Mouse (Mus musculus) kidney, postnatal 25 days (tissue): ENCODE data around the gene Glo1.

Source experiments
- DNase-seq, 2 experiments: peaks; one replicate each; pipeline ENCODE4 v3.0.0; 2021; ENCODE audit warnings: mixed read lengths in 2 of 2

Gene Glo1

DNA sequence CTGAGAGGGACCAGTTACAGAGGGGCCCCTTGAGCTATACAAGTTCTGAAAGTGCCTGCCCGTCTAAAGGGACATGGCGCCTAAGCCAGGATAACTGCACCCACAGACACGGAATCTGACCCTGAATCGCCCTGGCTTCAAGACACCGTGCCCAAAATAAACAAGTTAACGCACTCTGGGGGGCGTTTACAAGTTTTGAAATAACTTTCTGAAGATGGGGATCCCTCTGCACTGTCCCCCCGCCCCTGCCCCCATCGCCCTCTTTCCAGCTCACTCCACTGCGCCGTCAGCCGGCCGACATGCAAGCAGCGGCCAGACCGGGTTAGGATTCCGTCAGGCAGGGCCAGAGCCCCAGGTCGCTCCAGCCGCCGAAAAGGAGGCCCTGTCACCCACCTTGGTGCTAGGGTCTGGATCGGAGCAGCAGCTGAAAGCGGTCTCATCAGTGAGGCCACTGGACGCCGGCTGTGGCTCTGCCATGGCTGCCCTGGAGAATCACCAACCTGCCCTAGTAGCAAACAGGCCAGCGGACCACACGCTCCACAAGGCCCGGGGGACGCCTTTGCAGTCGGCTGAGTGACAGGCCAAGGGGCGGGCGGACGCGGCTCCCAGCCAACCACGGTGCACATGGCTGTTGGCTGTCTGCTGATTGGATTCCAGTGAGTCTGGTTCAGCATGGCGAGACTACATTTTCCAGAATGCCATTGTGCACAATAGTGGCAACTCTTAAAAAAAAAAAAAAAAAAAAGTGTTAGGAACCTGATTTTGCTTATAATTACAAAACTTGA lies 14.4 kb downstream of the Glo1 start:
- DNase-seq = peak; percentile 100

DNA sequence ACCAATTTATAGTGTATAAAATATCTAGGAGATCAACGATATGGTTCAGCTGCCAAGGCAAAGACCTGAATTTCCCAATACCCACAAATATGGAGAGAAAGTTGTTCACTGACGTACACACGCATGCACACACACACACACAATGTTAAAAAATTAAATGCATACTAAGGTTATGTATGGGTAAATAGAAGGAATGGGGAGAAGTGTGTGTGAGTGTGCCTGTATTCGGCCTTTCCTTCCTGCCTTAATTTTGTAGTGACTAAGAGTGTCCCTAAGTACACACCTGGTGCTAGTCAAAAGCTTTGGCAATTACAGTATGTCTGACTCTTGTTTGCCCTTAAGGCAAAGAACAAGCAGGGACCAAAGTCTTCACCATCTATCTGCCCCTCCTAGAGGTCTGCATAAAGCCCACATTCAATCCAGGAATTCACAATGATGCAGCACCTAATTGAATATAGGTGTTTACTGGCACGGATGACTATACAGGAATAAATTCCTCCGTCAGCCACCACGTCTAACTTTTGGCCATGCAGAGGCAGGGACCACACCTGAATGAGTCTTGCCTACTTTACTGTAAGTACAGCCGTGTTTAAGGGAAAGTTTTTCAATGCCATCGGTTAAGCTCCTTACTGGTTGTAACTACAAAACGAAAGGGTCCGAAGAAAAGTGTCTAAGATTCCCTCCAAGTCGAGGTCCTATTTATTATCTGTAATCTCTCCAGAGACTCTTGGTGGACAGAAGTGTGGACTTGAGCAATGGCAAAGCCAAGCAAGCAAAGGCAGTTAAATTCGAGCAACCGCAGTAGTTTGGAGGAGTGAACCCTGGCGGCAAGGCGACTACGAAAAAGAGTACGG lies 15.2 kb downstream of the Glo1 start:
- DNase-seq = peak in 1 of 2 experiments; percentile 18

DNA sequence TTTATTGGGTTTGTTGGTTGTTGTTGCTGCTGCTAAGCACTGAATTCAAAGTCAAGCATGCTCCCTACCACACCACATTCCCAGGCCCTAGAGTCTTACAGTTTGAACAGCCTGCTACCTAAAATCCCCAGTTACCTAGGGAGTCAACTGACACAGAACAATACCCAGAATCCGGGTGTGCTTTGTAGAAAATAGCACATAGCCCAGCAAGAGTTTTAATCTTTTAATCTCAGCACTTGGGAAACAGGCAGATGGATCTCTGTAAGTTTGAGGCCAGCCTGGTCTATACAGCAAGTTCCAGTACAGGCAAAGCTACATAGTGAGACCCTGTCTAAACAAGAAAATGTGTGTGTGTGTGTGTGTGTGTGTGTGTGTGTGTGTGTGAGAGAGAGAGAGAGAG lies 15.9 kb downstream of the Glo1 start:
- peak in 1 of 2 experiments; percentile 16 for DNase-seq

DNA sequence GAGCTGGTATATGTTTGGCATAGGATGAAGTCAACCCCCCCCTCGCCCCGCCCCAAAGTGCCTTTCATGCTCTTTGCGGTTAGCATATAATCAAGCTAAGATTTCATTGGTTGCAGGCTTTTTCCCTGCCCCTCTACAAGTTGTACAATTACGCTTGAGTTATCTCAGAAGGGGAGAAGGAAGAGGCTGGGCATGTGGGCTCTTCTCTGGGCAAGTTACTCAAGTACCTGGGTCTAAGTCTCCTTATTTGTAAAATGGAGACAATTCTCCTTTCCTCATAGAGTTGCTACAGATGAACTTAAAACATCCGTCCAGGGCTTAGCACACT lies 16.7 kb downstream of the Glo1 start:
- no peak for DNase-seq

DNA sequence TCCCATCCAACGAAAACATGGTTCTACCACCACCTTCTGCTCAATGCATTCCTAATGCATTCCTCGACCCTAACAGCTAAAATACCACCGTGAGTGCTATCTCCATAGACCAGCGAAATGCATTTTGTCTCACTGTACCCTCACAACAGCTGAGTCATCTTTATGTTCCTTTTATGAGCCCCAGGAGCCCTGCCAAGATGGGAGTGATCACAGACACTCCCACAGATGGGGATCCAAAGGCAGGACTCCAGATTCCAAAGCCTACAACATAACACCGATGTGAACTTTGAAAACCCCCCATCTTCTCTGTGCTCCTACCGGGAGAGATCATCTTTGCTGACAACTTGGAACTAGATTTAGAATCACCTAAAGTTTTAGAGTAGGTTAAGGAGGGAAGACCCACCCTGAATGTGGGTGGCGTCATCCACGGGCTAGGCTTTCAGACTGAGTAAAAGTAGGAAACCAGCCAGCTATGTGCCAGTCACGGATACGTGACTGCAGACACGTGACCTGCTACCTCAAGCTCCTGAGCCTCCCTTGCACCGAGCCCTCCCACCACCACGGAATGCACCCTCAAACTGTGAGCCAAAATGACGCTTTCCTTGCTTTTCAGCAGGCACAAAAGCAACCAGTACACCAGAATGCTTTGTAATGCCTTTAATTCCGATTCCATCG lies 17.2 kb downstream of the Glo1 start:
- DNase-seq = peak; percentile 40 to 51

DNA sequence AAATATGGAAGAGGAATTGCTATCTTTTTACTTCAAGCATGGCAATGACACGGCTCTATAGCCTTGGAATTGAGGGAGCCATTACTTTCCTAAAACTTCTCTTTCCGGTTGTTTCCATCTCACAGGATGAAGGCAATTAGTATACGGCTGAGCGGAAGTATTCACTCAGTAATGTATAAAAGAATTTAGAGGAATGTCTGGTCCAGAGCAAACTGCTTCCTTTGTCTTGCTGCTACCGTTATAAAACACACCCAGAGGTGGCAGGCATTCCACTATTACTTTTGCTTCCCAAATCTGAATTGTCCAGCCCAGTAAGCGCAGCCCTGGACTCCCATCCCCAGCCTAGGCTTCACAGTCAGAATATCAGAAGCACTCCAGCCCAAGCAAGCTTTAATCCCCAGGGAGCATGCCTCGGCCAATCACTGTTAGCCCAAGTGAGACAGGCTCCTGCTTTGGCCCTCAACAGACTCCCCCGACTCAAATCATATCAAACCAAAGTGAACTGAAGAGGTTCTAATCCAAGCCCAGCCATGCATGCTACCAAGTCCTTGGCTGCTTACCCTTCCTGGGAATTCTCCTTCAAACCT lies 18.7 kb downstream of the Glo1 start:
- peak in 1 of 2 experiments; percentile 30 for DNase-seq

DNA sequence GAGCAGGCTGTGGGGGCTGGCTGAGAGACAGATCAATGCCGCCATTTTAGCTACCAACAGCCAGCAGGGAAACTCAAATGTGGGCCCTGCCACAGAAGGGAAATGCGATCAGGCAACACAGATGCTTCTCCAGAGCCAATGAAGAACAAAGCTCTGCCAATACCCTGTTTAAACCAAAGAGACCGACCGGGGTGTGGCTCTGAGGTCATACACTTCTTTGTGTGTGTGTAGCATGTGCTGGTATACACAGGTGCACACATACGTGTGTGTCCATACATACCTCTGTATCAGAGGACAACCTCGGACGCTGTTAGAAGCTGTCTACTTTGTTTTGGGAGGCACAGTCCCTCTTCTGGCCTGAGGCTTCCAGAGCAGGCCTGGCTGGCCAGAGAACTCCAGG lies 19.3 kb downstream of the Glo1 start:
- peak in 1 of 2 experiments; percentile 40 for DNase-seq

DNA sequence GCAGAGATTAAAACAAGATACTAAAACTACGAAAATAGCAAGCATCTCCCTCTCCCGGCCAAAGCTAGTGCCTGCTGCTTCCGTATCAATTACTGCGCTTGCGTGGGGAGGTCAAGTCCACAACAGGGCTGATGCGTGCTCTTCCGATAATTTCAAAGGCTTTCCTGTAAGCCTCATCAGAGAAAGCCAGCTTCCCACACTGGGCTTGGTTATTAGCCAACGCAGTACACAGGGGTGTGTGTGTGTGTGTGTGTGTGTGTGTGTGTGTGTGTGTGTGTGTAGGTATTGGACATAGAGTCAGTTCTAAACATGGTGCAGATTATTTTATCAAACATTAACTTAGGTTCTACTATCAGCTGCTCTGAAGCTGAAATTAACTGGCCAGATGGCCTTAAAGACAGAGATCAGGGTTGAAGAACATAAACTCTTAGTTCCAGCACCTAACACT lies 20.0 kb downstream of the Glo1 start:
- peak in 1 of 2 experiments; percentile 42 for DNase-seq

DNA sequence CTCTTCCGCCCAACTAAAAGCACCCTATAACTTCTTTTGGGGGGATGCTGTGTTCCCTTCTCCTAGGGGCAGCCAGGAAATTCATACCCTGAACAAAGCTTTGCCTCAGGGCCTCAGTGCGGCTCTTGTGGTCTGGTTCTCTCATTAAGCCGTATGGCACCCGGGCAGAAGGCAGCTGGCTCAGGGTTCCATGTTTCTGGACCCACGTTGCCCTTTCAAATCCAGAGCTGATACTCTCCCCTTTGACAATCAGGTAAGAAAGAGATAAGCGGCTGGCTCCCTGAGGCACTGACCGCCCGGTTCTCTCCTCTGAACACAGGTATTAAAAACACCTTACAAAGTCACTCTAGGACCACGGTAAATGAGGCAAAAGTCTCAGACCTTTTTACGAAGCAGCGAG lies 20.5 kb downstream of the Glo1 start:
- peak in 1 of 2 experiments; percentile 33 for DNase-seq

DNA sequence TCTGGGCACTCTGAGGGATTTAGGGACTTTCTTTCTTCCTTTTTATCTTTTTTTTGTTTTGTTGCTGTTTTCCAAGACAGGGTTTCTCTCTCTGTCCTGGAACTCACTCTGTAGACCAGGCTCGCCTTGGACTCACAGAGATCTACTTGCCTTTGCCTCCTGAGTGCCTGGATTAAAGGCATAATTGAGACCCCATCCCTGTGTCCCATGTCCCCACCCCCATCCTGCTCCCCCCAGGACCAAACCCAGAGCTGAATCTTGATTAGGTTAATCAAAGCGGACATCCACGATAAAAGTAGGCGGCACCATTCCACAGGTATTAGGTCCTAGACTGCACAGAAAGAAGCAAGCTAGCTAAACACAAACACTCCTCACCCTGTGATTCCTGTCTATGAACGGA lies 21.7 kb downstream of the Glo1 start:
- DNase-seq = peak in 1 of 2 experiments; percentile 29

DNA sequence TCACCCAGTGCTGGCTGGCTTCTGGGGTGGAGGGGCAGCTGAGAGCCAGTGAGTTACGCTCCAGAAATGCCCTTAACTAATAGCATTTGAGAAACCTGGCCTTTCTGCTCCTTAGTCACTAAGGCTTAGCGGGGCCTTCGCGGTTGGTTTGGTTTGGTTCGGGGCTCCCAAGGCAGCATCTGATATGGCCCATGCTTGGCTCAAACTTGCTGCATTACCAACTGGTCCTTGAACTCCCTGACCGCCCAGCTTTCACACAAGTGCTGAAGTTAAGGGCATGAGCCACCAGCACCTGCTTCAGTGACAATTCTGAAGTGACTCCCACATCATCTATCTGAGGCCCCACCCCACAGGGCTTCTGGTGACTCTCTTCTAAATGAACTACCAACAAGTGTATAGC lies 22.4 kb downstream of the Glo1 start:
- DNase-seq = no peak

DNA sequence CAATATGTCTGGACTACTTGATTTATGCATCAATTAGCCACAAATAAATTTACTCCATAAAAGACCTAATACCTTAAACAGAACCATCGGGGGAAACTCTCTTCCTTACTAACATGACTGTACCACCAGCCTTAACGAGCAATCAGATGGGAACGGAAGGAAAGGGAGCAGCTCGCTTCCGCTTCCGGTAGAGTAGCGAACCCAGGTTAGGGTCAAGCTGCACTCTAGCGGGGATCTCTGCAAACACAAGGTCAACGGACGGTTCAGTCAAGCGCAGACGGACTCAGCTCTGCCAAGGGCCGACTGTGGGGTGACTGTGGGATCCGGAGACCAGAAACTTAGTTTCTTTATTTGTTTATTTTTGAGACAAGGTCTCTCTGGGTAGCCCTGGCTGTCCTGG lies 24.5 kb downstream of the Glo1 start:
- DNase-seq = no peak

DNA sequence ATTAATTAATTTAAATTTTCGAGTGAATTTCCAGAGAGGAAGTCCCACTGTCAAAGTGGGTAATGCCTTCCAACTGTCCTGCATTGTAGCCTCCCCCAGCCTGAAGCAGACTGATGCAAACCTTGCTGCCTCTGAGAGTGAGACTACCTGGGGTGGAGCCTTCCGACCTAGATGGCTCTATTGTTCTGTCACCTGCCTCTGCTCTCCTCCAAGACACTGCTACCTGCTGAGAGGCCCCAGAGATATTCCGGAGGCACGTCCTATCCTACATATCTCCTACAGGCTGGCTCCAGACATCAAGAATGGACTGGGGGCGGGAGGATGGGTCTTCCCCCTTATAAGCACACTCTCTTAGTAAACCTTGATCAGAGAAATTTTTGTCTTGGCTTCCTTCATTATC lies 28.4 kb downstream of the Glo1 start:
- DNase-seq = no peak

DNA sequence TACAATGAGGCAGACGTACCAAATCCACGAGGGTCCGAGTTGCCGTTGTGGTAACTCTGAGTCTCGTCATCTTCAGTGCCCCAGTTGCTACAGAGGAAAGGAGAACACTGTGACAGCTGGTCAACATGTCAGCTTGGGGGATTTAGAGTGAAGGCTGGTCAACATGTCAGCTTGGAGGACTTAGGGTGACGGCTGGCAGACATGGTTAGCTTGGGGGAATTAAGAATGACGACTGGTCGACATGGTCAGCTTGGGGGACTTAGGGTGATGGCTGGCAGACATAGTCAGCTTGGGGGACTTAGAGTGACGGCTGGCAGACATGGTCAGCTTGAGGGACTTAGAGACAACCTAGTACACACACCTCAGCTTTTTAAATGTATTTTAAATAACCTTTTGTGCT lies 28.9 kb downstream of the Glo1 start:
- no peak for DNase-seq

DNA sequence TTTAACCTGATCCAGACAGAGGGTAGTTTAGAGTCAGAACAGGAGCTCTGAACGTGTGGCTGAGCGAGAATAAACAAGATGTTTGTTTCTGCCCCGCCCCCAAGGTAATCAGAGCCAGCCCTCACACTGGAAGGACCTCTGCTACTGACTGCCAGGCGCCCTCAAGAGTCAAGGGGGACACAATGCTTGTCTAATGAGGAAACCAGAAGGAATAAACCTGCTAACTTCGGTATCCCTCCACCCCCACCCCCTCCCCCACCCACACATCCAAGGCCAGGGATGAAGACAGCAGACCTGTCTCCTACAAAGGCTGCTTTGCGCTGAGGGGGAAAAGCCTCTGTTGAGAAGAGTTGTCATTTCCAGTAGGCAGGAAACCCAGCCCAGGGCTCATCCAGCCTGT lies 31.8 kb downstream of the Glo1 start:
- no peak for DNase-seq

DNA sequence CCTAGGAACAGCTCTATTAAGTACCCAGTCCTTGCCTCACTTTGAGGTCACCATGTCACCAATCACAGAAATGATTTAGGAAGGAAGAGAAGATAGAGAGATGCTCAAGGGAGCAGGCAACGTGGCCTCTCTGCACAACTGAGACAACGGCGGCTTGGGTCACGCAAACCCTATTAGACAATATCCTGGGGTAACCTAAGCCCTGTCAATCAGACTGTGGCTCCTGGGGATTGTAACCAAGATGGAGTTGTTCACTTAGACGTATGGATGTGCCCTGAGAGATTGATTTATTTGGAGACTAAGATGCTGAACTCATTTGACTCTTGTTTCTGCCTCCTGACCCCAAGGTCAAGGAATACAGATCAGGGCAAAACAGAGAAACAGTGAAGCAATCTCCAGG lies 32.3 kb downstream of the Glo1 start:
- DNase-seq = no peak

DNA sequence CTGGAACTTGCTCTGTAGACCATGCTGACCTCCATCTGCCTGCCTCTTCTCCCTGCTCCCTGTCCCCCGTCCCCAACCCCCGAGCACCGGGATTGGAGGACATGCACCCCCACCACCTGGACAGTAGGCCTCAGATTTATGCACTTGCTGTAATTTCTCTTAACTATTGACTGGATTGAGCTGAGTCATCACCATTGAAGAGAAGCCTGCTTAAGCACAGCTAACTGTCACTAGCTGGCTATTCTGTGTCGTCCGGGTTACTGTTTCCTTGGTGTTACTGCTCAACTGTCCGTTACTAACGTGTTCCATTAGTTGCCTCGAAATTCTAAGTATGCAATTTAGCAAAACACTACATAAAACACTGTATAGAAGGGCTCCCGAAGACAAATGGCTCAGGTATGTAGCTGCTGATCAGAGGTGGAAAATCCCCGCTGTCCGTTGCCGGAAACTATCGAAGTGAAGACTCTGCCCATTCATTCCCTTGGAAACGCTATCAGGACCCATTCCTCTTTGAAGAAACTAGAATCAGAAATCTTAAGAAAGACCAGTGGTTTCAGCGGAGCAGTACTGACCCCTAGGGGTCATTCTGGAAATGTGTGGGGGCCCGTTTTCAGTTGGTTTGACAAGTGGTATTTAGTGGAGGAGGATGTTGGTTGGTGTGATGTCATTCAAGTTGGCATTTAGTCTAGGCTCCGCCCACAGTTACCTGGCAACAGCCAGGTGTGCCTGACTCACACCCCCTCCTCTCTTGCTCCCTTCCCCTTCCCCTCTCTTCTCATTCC lies 36.1 kb downstream of the Glo1 start:
- DNase-seq = peak; percentile 64 to 72

DNA sequence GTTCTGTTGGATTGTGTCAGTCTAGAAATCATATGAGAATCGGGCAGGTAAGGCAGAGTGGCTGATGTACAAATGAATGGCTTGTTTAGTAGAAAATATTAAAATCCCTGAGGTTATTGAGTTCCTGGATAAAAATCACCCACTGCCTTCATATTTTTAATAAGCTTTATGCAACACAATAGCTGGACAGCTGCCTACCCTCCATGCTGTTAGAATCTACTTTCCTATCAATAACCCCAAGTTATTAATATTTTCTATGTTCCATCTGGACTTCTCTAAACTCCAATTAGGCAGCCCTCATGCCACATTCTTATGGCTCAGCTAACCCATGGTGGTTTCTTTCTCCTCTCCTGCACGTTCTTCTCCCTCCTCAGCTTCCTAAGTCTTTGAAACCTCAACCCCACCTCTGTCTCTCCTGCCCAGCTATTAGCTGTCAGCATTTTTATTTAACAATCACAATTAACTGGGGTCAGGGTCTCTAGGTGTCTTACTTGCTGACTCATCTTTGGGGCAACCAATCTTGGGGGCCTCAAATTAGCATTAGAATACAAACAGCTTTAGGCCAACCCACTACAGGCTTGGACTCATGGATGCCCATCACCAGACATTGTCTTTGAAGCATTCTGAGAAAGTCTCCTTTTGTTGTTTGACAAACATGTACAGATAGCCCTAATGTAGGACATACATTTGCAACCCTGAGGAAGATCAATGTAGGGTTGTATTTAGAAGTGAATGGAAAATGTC lies 43.2 kb downstream of the Glo1 start:
- no peak for DNase-seq

DNA sequence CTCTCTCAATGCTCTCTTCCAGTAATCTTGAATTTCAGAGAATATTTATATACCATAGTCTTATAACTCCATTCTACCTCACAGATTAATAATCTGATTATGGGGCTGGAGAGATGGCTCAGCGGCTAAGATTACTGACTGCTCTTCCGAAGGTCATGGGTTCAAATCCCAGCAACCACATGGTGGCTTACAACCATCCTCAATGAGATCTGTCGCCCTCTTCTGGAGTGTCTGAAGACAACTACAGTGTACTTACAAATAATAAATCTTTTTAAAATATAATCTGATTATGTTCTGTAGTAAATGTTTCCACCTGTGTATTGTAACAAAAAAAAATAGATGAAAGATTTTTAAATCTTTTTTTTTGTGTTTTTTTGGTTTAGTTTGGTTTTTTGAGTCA lies 44.4 kb downstream of the Glo1 start:
- no peak for DNase-seq

DNA sequence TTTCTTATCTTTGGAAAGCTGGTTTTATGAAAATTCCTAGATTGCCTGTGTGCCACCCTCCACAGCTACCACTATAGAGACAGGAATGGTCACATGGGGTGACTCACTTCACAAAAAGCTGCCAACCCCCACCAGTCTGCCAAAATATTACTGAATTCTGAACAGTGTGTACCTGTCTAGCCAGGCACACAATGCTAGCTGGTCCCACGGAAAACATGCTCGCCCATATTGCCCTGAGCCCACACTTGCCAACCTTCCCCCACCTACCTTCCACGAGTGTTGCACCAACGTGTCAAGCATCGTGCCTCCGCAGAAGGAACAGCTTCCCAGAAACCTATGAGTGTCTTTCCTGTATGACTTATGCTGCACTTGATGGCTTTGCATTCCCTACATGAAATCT lies 45.5 kb downstream of the Glo1 start:
- no peak for DNase-seq

DNA sequence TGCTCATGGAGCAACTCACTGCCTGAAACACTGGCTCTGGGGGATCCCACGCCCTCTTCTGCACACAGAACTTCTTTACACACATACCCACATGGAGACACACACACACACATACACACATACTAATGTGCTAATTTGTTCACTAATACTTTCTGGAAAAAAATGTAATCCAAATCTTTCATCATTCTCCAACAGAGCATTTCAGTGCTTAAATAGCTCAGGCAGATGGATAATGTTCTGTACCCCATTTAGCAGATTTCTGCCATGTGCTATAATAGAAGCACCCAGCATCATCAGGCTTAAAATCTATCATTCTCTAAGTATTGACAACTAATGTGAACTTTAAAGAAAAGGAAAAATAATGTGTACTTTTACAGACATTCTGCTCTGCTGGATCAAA lies 45.9 kb downstream of the Glo1 start:
- no peak for DNase-seq

DNA sequence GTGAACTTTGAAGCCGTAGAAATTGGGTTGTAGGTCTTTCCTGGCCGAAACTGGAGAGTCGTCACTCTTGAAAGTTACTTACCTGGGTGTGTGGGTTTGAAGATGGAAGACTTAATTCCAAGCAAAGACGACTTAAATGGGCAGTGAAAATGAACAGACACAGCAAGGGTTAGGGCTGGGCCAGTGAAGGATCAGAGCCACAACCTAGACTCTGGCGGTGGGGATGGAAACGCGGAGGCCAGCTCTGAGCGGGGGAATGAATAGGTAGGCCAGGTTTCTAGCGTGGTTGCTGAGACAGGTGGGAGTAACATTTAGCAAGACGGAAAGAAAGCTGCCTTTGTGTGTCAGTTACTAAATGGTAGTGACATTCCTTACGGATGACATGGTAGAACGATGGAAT lies 49.7 kb downstream of the Glo1 start:
- no peak for DNase-seq
